Mouse (Mus musculus) 3T3-L1 (cell line): ENCODE results near the gene Rasgef1b.

ENCODE experiments used
- DNase-seq: peaks from one replicate; pipeline ENCODE4 v3.0.0-alpha.2; 2015; ENCODE audit warnings: low read depth, low spot score

Rasgef1b gene

DNA sequence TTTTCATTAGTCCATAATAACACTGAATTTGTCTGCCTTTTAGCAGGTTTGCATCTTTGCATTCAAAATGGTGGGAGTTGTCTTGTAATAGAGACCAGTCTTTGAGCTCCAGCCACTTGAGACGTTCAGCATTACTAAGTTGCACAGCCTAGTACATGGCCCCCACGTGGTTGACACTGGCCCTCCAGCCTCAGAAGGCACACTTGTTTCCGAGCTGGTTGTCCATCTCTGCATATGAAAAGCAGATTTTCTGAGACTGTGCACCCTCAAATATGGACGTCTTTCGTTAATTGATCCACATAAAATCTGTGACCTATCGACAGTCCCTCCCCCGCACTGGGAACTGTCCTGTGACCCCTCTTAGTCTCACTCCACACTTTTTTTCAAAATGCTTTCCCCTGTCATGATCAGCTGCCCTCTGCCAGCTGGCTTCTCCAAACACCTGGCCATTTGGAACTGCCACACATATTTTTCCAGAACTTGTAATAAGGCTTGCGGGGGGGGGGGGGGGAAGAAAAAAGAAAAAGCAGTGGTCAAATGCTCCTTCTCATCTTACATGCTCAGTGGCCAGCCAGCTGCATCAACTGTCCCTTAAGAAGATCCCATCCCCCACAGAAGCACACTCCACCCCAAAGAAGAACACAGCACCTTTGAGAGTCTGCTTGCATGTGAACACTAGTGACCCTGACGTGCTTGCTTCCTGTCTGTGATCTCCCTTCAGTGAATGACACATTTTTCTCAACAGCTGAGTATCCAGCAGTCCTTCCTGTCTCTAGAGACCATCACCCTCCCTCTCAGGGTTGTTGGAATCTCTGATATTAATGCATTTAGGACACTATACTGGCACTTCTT, 231.7 kb downstream of the Rasgef1b start:
- no peak for DNase-seq

DNA sequence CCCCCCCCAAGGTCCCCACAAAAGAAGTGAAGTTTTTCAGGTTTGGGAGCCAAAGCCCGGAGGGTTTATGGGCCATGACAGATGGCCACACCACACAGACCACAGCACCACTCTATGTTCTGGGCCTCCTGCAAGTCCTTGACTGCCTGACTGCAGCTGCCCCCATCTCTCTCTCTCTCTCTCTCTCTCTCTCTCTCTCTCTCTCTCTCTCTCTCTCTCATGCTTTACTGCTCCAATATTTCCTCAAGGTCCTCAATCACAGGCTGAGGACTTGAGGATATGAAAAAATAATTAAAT, 232.8 kb downstream of the Rasgef1b start:
- DNase-seq, result no peak

DNA sequence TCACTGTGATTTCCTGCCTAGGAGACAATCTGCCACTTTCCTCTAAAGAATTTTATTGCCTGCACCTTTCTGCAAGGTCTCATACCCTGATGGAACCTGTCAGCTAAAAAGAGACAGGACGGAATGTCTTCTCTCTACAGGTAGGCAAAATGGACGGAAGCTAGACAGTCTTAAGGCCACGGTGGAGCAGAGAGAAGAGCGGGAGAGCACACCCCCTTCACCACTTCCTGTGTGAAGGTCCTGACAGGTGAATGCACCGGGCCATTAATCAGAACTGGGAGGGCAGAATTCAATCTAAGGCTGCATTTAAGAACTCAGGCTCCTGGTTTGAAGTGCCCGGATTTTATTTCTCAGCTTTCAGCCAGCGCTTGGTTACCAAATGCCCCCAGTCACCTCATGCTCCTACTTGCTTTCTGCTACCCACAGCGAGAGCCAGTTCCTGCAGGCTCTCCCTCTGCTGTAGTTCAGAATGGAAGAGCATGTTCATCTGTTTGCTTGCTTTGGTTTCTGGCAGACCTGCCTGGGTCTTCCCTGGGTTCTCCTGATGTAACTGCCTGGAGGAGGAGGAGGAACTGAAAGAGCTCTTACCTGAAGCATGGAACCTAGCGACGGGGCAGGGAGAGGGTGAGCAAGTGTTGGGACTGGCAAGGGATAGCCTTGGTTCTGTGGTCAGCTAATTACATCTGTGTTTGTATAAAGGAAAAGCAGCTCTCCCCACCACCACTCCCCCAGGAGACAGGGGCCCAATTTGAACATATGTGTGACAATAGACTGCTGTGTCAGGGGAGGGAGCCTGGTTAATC, 233.3 kb downstream of the Rasgef1b start:
- DNase-seq, result no peak

DNA sequence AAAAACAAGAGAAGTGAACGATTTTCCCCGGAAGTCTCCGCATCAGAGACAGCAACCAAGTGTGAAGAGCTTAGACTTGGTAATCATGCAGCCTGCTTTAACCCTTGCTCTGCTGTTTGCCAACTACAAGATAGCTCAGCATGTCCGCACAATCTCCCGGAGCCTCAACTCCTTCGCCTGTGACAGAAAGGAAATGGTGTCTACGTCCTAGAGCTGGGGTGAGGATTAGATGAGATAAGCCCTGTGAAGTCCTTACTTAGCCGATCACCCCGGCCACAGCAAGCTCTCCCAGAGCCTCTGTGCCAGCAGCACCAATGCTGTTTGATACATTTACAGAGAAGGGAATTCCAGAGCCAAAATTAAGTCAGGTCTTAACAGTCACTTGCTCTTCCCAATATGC, 235.0 kb downstream of the Rasgef1b start:
- no peak for DNase-seq

GRCm38 (mm10) chr5:99493017-99493416, 235.8 kb downstream of the Rasgef1b start:
- DNase-seq, result no peak

DNA sequence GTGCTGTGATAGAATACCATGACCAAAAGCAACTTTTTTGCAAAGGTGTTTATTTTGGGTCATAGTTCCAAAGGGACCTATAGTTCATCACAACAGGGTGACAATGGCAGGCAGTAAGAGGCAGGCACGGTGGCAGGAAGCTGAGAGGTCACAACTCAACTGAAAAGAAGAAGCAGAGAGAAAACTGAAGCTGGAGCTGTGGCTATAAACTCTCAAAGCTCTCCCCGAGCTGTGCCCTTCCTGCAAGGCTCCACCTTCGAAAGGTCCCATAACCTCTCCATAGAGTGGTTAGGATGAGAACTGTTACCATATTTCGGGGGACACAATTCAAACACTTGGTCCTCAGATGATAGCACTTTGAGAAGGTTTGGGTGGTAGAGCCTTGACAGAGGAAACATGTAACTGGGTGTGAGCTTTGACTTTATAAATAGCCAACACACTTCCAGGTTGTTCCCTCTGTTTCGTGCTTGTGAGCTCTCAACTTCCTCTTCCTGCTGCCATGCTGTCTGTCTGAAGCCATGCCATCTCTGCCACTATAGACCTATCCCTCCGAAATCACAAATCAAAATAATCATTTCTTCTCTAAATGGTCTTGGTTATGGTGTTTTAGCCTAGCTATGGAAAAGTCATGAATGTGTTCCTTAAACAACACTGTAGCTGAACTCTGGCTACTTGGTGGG, 240.2 kb downstream of the Rasgef1b start:
- DNase-seq, result no peak

DNA sequence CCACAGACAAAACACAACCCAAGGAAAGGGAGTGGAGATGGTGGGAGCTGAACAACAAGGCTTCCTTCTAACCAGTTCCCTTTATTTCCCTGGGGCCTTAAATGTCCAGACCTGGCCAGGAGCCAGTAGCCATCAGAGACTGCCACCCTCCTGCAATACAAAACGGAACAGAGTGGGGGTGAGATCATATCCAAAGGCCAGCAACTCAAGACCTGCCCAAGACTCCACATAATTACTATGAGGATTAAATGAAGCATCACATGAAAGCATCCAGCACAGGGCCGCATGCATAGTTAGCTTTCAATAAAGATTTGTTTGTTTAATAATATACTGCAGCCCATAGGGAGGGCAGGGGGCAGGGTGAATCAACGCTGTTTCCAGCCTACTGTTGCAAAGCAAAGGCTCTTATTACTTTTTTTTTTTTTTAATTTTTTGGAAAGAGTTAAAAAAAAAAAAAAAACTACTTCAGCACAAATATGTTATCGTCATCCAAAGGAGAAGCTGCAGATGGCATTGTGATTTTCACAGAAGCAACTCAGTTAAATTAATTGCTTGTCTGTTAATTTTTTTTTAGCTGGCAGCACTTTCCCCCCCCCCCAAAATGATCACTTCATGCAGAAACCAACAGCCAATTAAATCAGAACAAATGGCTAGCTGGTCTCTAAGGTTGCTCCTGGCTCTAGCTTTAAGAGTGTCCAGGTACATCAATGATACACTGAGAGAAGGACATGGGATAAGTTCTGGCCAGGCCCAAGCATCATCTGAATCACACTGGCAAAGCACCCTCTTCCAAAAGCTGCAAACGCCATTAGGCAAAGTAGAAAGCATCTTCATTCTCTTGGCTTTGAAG, 241.6 kb downstream of the Rasgef1b start:
- no peak for DNase-seq

DNA sequence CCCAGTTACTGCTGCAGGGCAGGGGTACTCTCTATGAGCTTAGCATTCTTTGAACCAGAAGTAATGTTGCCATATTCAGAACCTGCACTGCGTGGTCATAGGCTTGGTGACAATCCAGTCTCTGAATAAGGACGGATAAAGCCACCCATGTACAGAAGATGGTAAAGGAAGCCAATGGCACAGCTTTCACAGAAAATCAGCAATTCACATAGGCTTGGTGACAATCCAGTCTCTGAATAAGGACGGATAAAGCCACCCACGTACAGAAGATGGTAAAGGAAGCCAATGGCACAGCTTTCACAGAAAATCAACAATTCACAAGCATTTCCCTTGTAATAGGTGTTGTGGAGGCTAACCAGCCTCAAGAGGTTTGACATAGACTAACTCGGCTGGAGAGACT, 245.7 kb downstream of the Rasgef1b start:
- no peak for DNase-seq

DNA sequence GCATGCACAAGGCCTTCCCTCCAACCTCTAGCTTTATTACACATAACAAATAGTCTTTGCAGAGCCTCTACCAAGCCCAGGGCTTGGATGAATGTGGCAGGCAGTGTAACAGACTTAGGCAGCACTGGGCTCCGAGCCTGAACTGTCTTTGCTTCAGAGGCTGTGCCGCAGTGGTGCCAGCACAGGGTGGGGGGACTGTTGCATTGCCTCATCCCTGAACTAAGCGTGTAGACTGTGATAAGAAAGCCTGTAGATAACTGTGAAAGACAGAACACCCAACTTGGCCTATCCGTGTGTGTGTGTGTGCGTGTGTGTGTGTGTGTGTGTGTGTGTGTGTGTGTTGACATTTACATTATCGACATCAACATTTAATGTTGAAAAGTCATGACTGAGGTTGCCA, 246.3 kb downstream of the Rasgef1b start:
- DNase-seq, result no peak

DNA sequence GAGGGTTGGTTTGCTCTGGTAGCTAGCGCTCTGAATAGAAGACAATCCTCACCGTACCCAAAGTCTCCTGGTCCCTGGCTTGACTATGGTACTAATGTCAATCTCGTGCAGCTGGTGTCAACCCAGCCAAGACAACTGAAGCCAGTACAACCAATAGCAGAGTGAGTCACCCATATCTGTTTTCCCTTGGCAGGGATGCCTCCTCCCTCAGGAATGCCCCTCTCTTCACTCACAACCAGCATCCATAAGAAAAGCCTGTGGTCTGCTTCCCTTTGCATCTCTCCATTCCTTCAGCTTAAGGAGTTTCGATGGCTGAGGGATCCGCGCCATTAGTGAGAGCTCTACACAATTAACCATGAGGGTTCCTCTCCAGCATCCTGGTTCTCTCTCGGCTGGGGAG, 246.8 kb downstream of the Rasgef1b start:
- peak; percentile 43 for DNase-seq

GRCm38 (mm10) chr5:99480078-99481031, 248.5 kb downstream of the Rasgef1b start:
- DNase-seq, result peak; percentile 58

DNA sequence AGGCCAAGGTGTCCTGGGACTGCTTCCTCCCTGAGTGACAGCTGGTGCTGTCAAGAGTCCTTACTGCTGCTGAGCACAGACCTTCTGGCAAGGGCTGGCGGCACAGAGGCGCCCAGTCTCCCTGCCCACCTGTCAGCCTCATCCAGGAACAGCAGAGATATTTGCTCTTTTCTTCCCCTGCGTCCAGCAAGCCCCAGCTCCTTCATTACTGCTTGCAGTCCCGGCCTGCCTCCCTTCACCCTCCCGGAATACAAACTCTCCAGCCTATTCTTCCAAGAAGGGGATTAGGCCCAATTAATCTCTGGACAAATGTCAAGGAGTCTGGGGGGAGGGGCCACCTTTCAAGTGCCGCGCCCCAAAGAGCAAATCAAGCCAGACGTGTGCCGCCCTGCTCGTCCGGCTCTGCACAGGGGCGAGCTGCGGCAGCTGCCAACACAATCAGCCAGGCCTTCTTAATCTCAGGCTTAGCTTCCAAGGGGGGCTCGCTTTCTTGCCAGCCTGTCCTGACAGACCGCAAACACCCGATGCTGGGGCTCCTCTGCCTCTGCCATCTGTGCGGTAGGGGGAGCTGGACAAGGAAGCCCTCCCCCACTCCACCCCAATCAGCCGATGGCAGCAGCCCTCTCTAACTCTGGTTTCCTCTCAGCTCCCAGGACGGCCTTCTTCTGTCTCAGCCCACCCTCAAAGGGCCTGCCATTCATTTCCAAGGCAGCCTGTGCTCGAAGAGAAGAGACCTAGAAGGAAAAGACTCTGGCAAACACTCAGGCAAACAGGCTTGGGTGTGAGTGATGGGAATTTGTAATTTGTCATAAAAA, 249.4 kb downstream of the Rasgef1b start:
- no peak for DNase-seq

DNA sequence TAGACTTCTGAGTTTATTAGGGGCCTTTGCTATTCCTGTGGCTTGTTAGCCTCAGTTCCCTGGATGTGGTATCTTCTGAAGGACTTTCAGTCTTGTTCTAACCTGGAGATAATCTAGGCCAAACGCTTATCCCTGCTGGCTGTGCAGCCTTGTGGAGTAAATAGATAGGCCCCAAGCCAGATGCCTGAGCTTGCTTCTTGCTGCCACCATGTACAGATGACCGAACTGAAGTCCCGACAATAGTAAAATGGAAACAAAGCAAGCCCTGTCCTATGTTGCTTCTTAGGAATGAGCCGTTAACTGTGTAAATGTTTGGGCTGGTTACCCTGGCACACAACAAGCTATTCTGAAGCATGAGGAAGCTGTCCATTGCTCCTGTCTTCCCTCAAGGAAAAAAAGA, 250.1 kb downstream of the Rasgef1b start:
- DNase-seq, result no peak

DNA sequence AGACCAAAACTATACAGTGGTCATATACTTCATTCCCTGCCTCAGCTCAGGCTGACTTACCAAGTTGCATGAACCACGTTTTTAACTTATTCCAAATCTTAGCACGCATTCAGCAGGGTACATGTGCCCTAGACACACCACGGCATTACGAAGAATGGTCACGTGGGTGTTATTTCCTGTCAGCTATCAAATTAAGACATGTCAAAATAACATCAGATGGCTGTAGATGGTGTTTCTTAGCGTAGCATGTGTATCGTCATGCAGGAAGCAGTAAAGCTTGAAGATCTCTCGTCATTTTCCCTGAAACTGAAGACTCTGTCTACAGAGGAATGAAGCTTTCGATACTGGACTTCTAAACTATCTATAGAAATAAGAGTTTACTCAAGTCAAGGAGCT, 251.4 kb downstream of the Rasgef1b start:
- DNase-seq, result no peak

GRCm38 (mm10) chr5:99476640-99477419, 252.0 kb downstream of the Rasgef1b start:
- no peak for DNase-seq

DNA sequence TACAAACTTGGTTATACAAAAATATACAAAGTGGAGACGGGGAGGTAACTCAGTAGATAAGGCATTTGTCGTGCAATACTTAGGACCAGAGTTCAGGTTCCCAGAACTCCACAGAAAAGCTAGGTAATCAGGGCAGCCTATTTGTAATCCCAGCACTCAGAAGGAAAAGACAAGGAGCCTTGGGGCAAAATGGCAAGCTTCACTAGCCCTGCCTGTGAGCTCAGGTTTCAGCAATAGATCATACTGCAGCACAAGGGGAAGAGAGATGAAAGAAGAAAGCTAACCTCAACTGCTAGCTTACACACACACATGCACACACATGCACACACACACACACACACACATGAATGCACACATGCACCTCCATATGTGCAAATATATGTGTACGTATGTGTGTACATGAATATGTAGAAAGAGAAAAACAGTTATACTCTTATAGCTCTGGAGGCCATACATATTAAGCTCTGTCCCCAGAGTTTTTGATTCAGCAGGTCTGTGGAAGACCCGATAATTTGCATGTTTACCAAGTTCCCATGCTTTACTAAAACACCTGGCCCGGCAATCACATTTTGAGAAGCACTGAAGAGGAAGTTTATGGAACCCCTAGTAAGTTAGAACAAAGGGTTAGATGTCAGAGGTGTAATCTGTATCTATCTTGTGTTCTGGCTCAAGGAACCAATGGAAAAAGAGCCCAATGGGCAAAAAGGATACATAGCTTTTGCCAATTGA, 256.1 kb downstream of the Rasgef1b start:
- peak; percentile 57 for DNase-seq

- DNase-seq, result no peak
These were observed 257.1 kb downstream of the Rasgef1b start for GRCm38 (mm10) chr5:99471790-99472189.

GRCm38 (mm10) chr5:99470613-99471012, 258.3 kb downstream of the Rasgef1b start:
- DNase-seq, result no peak
